Mouse (Mus musculus) E14TG2a.4 (cell line): ENCODE data around the gene Timm44.
"Not testable (repeated sequence)": the region's sequence is repeated elsewhere in the genome, so short reads cannot be mapped to it uniquely, and the experiment has no call there.

Experiments
- CTCF ChIP-seq: conservative IDR thresholded peaks from 2 replicates; pipeline ENCODE4 v1.5.1; 2014; ENCODE audit warnings: low read length
- NANOG ChIP-seq: IDR thresholded peaks from 2 replicates; pipeline ENCODE4 v1.6.1; 2014; ENCODE audit warnings: borderline replicate concordance, low read length, mixed read lengths

- not testable (repeated sequence) for TF ChIP-seq CTCF, NANOG
These were observed 20.2 kb downstream of the Timm44 start for GRCm38 (mm10) chr8:4255471-4255870.
